Mouse (Mus musculus): ENCODE data around the gene Inka2.
"Not testable (repeated sequence)": the region's sequence is repeated elsewhere in the genome, so short reads cannot be mapped to it uniquely, and the experiment has no call there.

The Inka2 gene

GRCm38 (mm10) chr3:105696387-105697147 lies 7.8 kb upstream of the Inka2 start:
- no peak for DNase-seq (ENCODE audit: low read depth in 1 of 2, low spot score in 2 of 2)

GRCm38 (mm10) chr3:105697148-105697441 lies 7.3 kb upstream of the Inka2 start:
- DNase-seq (ENCODE audit: low read depth in 1 of 2, low spot score in 2 of 2), result no peak

GRCm38 (mm10) chr3:105698311-105698710 lies 6.1 kb upstream of the Inka2 start:
- DNase-seq (ENCODE audit: low read depth in 1 of 2, low spot score in 2 of 2), result no peak

GRCm38 (mm10) chr3:105699241-105699933 lies 5.0 kb upstream of the Inka2 start:
- no peak for DNase-seq (ENCODE audit: low read depth in 1 of 2, low spot score in 2 of 2)

GRCm38 (mm10) chr3:105700786-105701185 lies 3.6 kb upstream of the Inka2 start:
- not testable (repeated sequence) for DNase-seq (ENCODE audit: low read depth in 1 of 2, low spot score in 2 of 2)

GRCm38 (mm10) chr3:105701399-105701798 lies 3.0 kb upstream of the Inka2 start:
- no peak for DNase-seq (ENCODE audit: low read depth in 1 of 2, low spot score in 2 of 2)

GRCm38 (mm10) chr3:105703571-105703970 lies 828 bp upstream of the Inka2 start:
- DNase-seq (ENCODE audit: low read depth in 1 of 2, low spot score in 2 of 2), result no peak

GRCm38 (mm10) chr3:105705061-105705549 lies 706 bp downstream of the Inka2 start:
- no peak for DNase-seq (ENCODE audit: low read depth in 1 of 2, low spot score in 2 of 2)

- DNase-seq (ENCODE audit: low read depth in 1 of 2, low spot score in 2 of 2), result no peak
These were observed 1.2 kb downstream of the Inka2 start for GRCm38 (mm10) chr3:105705561-105705960.

- DNase-seq (ENCODE audit: low read depth in 1 of 2, low spot score in 2 of 2), result no peak
These were observed 2.1 kb downstream of the Inka2 start for GRCm38 (mm10) chr3:105706366-105707020.

- DNase-seq (ENCODE audit: low read depth in 1 of 2, low spot score in 2 of 2), result no peak
These were observed 3.2 kb downstream of the Inka2 start for GRCm38 (mm10) chr3:105707590-105707989.

GRCm38 (mm10) chr3:105710246-105710645 lies 5.8 kb downstream of the Inka2 start:
- no peak for DNase-seq (ENCODE audit: low read depth in 1 of 2, low spot score in 2 of 2)

GRCm38 (mm10) chr3:105711741-105712140 lies 7.3 kb downstream of the Inka2 start:
- no peak for DNase-seq (ENCODE audit: low read depth in 1 of 2, low spot score in 2 of 2)

- DNase-seq (ENCODE audit: low read depth in 1 of 2, low spot score in 2 of 2), result no peak
These were observed 8.4 kb downstream of the Inka2 start for GRCm38 (mm10) chr3:105712827-105713226.

- DNase-seq (ENCODE audit: low read depth in 1 of 2, low spot score in 2 of 2), result no peak
These were observed 9.9 kb downstream of the Inka2 start for GRCm38 (mm10) chr3:105714091-105714819.

GRCm38 (mm10) chr3:105714820-105715167 lies 10.4 kb downstream of the Inka2 start:
- DNase-seq (ENCODE audit: low read depth in 1 of 2, low spot score in 2 of 2), result no peak

GRCm38 (mm10) chr3:105716353-105717000 lies 12.1 kb downstream of the Inka2 start:
- DNase-seq (ENCODE audit: low read depth in 1 of 2, low spot score in 2 of 2), result no peak

- no peak for DNase-seq (ENCODE audit: low read depth in 1 of 2, low spot score in 2 of 2)
These were observed 13.6 kb downstream of the Inka2 start for GRCm38 (mm10) chr3:105717856-105718555.

- DNase-seq (ENCODE audit: low read depth in 1 of 2, low spot score in 2 of 2), result no peak
These were observed 14.3 kb downstream of the Inka2 start for GRCm38 (mm10) chr3:105718746-105719145.

GRCm38 (mm10) chr3:105719979-105720378 lies 15.6 kb downstream of the Inka2 start:
- no peak for DNase-seq (ENCODE audit: low read depth in 1 of 2, low spot score in 2 of 2)

All from monocyte, adult 2 months (primary cell).